Comparison of ENCODE assay signal across 24 mouse cellular contexts in the genomic region with DNA sequence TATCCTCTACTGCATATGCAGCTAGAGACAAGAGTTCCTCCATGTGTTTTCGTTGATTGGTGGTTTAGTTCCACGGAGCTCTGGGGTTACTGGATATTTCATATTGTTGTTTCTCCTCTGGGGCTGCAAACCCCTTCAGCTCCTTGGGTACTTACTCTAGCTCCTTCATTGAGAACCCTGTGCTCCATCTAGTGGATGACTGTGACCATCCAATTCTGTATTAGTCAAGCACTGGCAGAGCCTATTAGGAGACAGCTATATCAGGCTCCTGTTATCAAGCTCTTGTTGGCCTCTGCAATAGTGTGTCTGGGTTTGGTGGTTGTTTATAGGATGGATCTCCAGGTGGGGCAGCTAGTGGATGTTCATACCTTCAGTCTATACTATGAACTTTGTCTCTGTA.
DNase-seq lines count a peak whose midpoint lies in the region; ATAC-seq and TF ChIP-seq lines count a peak whose summit lies in the region.
"Had no signal": no experiment of that assay in that cellular context is flagged by ENCODE, and none has a peak within 500 bp of the region (broad histone marks: within the 10 kb centered on the region; RNA-seq: fewer than 3 reads in every experiment).

No protein-coding gene starts in this region.

- no peak overlapping the region for H3K4me2 ChIP-seq in lung, embryonic 14.5 days
- H3K4me2 ChIP-seq: embryonic facial prominence, embryonic 13.5 days; forebrain, embryonic 12.5 days; forebrain, embryonic 15.5 days; heart, embryonic 13.5 days; hindbrain, embryonic 15.5 days had no signal

- no peaks in the 10 kb centered on the region for H3K9me3 ChIP-seq in lung, embryonic 14.5 days (ENCODE audit: low read depth, low read length)
- H3K9me3 ChIP-seq: embryonic facial prominence, embryonic 10.5 days; embryonic facial prominence, embryonic 13.5 days; forebrain, embryonic 12.5 days; forebrain, embryonic 15.5 days; heart, embryonic 13.5 days; hindbrain, embryonic 15.5 days had no signal

- no peaks in the 10 kb centered on the region for H3K4me1 ChIP-seq in lung, embryonic 14.5 days (ENCODE audit: insufficient read depth)
- H3K4me1 ChIP-seq: embryonic facial prominence, embryonic 10.5 days; embryonic facial prominence, embryonic 13.5 days; forebrain, embryonic 12.5 days; forebrain, embryonic 15.5 days; heart, embryonic 13.5 days; hindbrain, embryonic 15.5 days had no signal

- WGBS in lung, embryonic 14.5 days = 71% methylated on average over 2 of the region's 2 CpGs

- peak; percentile 9 to 20 for DNase-seq in heart, adult 18-20 months
- no peak for DNase-seq in heart, postnatal 25 days (ENCODE audit: low spot score)
- peak; percentile 1 for DNase-seq in lung, embryonic 14.5 days
- no peak for DNase-seq in lung, adult 18-20 months
- DNase-seq in ZHBTc4 (ENCODE audit: low read depth, low spot score) = peak; percentile 68
- no peak for DNase-seq in ovary, adult 18-20 months (ENCODE audit: low spot score)
- no peak for DNase-seq in yolk sac, embryonic 10.5 days (ENCODE audit: low spot score)
- DNase-seq: adrenal gland, adult 8-10 months; adrenal gland, postnatal 25 days; cerebellum, adult 11-12 months; cerebellum, adult 8-10 months; cerebellum, postnatal 36 days; embryo, embryonic 11 days; gastrocnemius, postnatal 25 days; kidney, adult 2 months had no signal

- TF ChIP-seq CTCF in lung, embryonic 14.5 days (IDR thresholded peaks at IDR 0.05; ENCODE audit: low read depth) = no peak

- no peak for ATAC-seq in lung, embryonic 14.5 days (ENCODE audit: insufficient read depth)
- ATAC-seq: CD4-positive, CD25-positive, alpha-beta regulatory T cell, adult 4 months; forebrain, embryonic 15.5 days; intestine, postnatal 0 days had no signal

- H3K4me3 ChIP-seq in lung, embryonic 14.5 days (ENCODE audit: low read depth, low read length) = no peak overlapping the region
- H3K4me3 ChIP-seq: embryonic facial prominence, embryonic 10.5 days; embryonic facial prominence, embryonic 13.5 days; erythroblast, embryonic 14.5 days; forebrain, embryonic 12.5 days; forebrain, embryonic 15.5 days; heart, embryonic 13.5 days; hindbrain, embryonic 15.5 days had no signal

- no peaks in the 10 kb centered on the region for H3K27me3 ChIP-seq in lung, embryonic 14.5 days (ENCODE audit: insufficient read depth, low read length)
- H3K27me3 ChIP-seq: embryonic facial prominence, embryonic 13.5 days; forebrain, embryonic 12.5 days; forebrain, embryonic 15.5 days; heart, embryonic 13.5 days; hindbrain, embryonic 15.5 days had no signal

- H3K36me3 ChIP-seq in lung, embryonic 14.5 days (ENCODE audit: insufficient read depth) = no peaks in the 10 kb centered on the region
- H3K36me3 ChIP-seq: embryonic facial prominence, embryonic 10.5 days; embryonic facial prominence, embryonic 13.5 days; forebrain, embryonic 12.5 days; forebrain, embryonic 15.5 days; heart, embryonic 13.5 days; hindbrain, embryonic 15.5 days had no signal

- H3K9ac ChIP-seq in lung, embryonic 14.5 days = no peak overlapping the region
- H3K9ac ChIP-seq: embryonic facial prominence, embryonic 13.5 days; forebrain, embryonic 12.5 days; forebrain, embryonic 15.5 days; heart, embryonic 13.5 days; hindbrain, embryonic 15.5 days had no signal

- H3K27ac ChIP-seq in lung, embryonic 14.5 days (ENCODE audit: low read depth) = no peak overlapping the region
- H3K27ac ChIP-seq: embryonic facial prominence, embryonic 10.5 days; embryonic facial prominence, embryonic 13.5 days; forebrain, embryonic 12.5 days; forebrain, embryonic 15.5 days; heart, embryonic 13.5 days; hindbrain, embryonic 15.5 days had no signal

- intact Hi-C loops in heart, postnatal 25 days (cut with DNase I) = no loop called here

Comparison
In these comparisons a context has a peak if more than half of its experiments do, and no peak if none do; other contexts are left out.
1. DNase-seq: peak in heart, adult 18-20 months (2 of 2), lung, embryonic 14.5 days (single experiment) and ZHBTc4 (single experiment); none in heart, postnatal 25 days (single experiment), lung, adult 18-20 months (0 of 2), ovary, adult 18-20 months (single experiment) and yolk sac, embryonic 10.5 days (single experiment).